Mouse (Mus musculus) c-Kit-positive CD71-positive TER-119-negative erythroid progenitor cells, embryonic 14.5 days (primary cell): ENCODE measurements around the gene Dot1l.

Source experiments
- DNase-seq: peaks from one replicate; pipeline ENCODE4 v3.0.0-alpha.2; 2013; ENCODE audit warnings: low read depth

Dot1l gene

DNA sequence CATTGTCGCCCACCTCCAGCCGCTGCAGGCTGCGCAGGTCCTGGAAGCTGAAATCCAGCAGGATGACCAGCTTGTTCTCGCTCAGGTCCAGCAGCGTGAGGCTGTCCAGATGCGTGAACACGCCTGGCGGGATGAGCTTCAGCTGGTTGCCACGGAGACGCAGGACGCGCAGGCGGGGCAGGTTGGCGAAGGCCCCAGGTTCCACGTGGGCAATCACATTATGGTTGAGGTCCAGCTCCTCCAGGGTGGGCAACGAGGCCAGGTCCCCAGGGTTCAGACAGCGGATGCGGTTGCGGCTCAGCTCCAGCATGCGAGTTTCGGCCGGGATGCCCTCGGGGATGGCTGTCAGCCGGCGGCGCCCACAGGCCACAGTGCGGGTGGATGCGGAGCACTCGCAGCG lies 80.6 kb downstream of the Dot1l start:
- DNase-seq: no peak

DNA sequence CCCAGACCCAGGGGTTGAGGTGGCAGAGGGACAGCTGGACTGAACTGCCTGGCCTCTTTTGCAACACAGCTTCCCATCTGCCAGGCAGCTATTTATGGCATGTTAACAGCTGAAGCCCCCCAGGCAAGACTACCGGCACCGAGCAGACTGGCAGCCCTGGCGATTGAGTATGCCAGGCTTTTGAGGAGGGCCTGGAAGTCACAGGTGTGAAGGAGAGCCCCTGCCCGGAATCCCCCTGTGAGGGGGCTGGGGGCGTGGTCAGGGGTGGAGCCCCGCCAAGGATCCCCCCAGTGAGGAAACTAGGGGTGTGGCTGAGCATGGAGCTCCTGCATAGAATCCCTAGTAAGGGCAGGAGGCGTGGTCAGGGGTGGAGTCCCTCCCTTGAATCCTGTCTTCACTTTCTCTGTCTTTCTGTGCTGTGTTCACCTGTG lies 82.0 kb downstream of the Dot1l start:
- DNase-seq: no peak

DNA sequence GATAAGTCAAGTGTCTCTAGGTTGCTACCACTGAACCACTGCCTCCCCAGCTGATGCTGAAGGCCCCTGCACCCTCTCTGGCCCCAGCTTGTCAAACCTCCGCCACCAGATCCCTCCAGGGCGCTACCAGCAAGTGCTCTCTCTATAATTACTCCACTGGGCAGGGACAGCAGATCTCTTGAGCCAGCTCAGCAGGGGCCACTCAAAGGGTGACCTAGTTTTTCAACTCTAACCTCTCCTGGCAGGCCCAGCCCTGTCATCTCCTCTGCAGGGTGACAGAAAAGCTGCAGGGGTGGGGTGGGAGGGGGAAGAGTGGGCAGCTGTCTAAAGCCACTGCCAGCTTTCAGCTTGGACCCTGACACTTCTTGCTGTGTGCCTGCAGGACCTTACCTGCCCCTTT lies 82.8 kb downstream of the Dot1l start:
- DNase-seq: no peak

- no peak for DNase-seq
These were observed 83.4 kb downstream of the Dot1l start for GRCm38 (mm10) chr10:80838346-80838912.

GRCm38 (mm10) chr10:80839848-80840247 lies 84.8 kb downstream of the Dot1l start:
- no peak for DNase-seq

GRCm38 (mm10) chr10:80841685-80842084 lies 86.7 kb downstream of the Dot1l start:
- DNase-seq: no peak

DNA sequence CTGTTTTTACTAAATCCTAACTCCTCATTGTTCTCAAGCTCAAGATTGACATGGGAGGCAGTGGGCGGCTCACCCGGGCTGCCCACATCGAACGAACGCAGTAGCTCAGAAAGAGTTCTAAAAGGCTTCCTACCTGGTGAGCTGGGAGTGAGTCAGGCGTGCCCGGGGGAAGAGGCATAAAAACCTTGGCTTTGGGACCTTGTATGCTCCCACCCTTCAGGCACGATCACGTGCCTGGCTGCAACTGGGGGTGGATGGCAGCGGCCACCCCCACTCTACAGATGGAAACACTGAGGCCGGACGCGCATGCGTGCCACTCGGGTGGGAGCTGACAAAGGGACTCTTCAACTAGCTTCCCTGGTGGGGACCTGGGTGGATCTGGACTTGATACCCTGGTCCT lies 87.3 kb downstream of the Dot1l start:
- DNase-seq: no peak

DNA sequence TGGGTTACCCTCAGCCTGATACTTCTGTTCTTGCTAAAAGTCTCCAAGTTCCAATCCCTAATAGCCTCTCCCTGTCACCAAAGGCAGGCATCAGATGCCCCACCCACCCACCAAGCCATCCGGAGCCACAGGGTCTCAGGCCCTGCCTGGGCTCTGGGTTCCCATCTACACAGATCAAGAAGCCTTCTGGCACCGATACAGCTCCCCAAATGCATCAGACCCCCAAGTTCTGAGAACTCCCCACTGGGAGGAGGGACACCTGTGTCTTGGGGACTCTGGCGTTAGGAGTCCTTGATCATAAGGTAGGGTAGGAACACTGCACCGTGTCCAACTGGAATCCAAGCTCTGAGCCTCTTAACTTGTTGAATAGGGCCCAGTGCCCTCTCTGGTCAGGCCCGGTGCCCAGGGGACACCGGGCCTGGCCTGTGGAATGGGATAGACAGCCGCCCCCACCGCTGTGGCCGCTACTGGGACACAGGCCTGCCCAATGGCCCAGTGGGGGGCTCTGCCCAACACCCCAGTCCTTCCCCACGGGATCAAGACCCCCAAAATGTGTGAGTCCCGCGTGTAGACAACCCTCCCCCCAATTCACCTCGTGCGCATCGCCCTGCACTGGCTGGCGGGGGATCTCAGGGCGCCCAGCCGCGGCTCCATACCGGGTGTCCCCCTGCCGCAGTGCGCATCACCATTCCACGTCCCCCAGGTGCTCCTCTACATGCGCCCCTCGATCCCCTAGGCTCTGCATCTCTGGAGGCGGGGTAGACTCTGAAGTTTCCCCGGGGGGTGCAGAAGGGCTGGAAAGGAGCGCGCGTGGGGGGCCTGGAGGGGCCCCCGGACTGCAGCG lies 88.3 kb downstream of the Dot1l start:
- no peak for DNase-seq

DNA sequence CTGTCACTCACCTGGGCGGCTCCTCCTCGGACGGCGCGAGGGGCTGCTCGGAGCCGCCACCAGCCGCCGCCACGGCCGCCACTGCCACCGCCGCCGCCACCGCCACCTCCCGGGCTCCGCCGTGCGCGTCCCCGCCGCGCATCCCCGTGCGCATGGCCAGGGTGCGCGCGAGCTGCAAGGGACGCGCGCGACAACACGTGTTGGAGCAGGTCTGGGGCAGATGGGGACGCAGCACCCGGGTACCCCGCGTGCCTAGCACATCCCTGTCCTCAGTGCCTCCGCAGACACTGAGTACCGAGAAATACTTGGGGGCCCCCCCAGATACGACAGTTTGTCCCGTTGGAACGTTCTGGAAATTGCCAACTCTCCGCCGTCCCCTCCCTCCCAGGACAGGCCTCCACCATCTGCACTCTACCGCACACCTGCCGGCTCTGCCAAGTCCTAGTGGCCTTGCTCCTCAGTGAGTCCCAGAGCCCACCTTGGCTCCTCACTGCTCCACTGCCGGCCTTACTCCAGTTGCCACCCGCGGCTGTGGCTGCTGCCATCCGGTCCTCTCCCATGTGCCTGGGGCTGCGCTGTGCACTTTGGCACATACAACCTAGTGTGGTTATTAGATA lies 89.0 kb downstream of the Dot1l start, which contains the start of gene Lingo3:
Gene Lingo3 (minus strand): TSS at position 109 of the 617 bp plus-strand sequence.
- no peak for DNase-seq
